Mouse (Mus musculus) A20 (cell line): Measurements from ENCODE around the gene Ifna4.
"Not testable (repeated sequence)": the region's sequence is repeated elsewhere in the genome, so short reads cannot be mapped to it uniquely, and the experiment has no call there.

Experiments used
- DNase-seq: peaks from one replicate; pipeline ENCODE4 v3.0.0-alpha.2; 2011; ENCODE audit warnings: low read depth, low spot score

The Ifna4 gene

GRCm38 (mm10) chr4:88841438-88841911 is at the start of gene Ifna4:
Gene Ifna4, plus strand, starts transcription at chr4:88841861.
- no peak for DNase-seq

GRCm38 (mm10) chr4:88793936-88794675 is 47.6 kb upstream of the Ifna4 start, which contains the start of gene Gm13275:
Gene Gm13275, plus strand, starts transcription at chr4:88794487.
- DNase-seq, result not testable (repeated sequence)

- not testable (repeated sequence) for DNase-seq
Observed at GRCm38 (mm10) chr4:88797097-88797496, 44.6 kb upstream of the Ifna4 start, which contains the start of gene Gm13279. Gene Gm13279, plus strand, starts transcription at chr4:88797397.

GRCm38 (mm10) chr4:88799365-88799764 is 42.3 kb upstream of the Ifna4 start, which contains the start of gene Gm13285:
Gene Gm13285, plus strand, starts transcription at chr4:88799665.
- not testable (repeated sequence) for DNase-seq

DNA sequence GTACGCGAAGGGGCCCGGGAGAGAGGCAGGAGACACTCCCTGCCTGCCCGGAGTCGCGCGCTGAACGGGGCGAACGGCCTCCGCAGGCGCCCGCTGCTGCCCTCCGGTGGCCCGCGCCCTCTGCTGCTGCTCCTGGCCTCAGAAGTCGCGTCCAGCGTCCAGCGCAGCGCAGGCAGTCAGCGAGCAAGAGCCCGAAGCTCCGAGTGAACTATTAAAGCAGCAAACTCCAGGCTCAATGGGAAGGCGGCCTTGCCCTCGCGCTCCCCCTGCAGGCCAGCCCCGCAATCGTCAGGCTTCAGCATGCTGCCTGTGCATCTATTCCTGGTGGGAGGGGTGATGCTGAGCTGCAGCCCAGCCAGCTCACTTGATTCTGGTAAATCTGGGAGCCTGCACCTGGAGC is 38.7 kb upstream of the Ifna4 start, which contains the start of gene Gm13287:
TSS of gene Gm13287 (plus strand) at position 301 of the 400 bp plus-strand sequence.
- DNase-seq, result not testable (repeated sequence)

GRCm38 (mm10) chr4:88805231-88805630 is 36.4 kb upstream of the Ifna4 start, which contains the start of gene Gm13288:
Gene Gm13288, plus strand, starts transcription at chr4:88805531.
- DNase-seq, result not testable (repeated sequence)

DNA sequence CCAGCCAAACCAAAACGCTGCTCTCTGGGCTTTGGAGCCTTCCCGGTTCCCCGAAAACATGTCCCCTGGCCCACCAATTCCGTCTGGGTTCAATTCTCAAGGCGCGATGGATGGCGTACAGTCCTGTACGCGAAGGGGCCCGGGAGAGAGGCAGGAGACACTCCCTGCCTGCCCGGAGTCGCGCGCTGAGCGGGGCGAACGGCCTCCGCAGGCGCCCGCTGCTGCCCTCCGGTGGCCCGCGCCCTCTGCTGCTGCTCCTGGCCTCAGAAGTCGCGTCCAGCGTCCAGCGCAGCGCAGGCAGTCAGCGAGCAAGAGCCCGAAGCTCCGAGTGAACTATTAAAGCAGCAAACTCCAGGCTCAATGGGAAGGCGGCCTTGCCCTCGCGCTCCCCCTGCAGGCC is 35.9 kb upstream of the Ifna4 start:
- not testable (repeated sequence) for DNase-seq

- DNase-seq, result no peak
Observed at GRCm38 (mm10) chr4:88815928-88816327, 25.7 kb upstream of the Ifna4 start, which contains the start of gene Ifna7. Gene Ifna7, plus strand, starts transcription at chr4:88816228.

GRCm38 (mm10) chr4:88819659-88820058 is 22.0 kb upstream of the Ifna4 start, which contains the start of gene Ifna11:
Gene Ifna11, plus strand, starts transcription at chr4:88819959.
- no peak for DNase-seq

DNA sequence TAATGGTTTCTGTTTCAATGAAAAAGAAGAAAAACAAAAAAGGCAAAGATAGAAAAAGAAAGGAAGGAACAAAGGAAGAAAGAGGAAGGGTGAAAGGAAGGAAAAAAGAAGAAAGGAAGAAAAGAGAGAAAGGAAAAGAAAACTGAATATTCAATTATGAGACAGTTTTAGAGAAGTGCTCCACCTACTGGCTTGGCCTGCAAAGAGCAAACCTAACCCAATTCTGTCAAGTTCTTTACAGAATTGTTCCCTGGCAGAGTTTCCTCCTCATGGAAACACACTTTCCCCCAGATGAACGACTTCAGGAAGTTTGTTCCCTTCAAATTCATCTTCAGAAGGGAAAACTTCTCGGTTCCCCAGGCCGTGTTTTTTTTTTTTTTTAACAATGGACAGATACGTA is 18.7 kb upstream of the Ifna4 start:
- peak; percentile 14 for DNase-seq

DNA sequence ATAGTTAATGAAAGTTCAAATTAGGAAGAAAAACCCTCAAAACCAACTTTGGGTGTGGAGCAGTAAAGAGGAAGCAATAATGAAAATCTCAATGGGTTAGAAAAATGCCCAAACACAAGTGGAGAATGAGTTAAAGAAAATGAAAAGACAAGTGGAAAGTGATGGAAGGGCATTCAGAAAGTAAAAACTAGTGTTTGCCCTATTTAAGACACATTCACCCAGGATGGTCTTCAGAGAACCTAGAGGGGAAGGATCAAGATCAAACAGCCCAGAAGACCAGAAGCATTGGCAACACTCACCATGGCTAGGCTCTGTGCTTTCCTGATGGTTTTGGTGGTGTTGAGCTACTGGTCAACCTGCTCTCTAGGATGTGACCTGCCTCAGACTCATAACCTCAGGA is 14.5 kb upstream of the Ifna4 start, which contains the start of gene Ifna6:
TSS of gene Ifna6 (plus strand) at position 301 of the 400 bp plus-strand sequence.
- DNase-seq, result not testable (repeated sequence)

DNA sequence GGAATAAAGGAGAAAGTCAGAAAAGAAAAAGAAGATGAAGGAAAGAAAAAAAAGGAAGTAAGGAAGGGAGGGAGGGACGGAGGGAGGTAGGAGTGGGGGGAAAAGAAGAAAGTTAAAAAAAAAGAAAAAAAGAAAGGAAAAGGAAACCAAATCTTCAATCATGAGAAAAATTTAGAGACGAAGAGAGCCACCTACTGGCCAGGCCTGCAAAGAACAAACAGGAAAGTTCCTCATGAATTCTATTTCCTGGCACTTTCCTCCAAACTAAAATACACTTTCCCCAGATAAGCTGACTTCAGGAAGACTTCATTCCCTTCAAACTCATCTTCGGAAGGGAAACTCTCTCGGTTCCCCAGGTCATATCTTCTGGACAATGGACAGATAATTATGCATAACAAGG is 11.1 kb upstream of the Ifna4 start:
- peak; percentile 19 for DNase-seq

DNA sequence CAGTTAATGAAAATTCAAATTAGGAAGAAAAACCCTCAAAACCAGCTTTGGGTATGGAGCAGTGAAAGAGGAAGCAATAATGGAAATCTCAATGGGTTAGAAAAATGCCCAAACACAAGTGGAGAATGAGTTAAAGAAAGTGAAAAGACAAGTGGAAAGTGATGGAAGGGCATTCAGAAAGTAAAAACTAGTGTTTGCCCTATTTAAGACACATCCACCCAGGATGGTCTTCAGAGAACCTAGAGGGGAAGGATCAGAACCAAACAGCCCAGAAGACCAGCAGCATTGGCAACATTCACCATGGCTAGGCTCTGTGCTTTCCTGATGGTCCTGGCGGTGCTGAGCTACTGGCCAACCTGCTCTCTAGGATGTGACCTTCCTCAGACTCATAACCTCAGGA is 6.4 kb upstream of the Ifna4 start, which contains the start of gene Ifna5:
TSS of gene Ifna5 (plus strand) at position 301 of the 400 bp plus-strand sequence.
- not testable (repeated sequence) for DNase-seq

DNA sequence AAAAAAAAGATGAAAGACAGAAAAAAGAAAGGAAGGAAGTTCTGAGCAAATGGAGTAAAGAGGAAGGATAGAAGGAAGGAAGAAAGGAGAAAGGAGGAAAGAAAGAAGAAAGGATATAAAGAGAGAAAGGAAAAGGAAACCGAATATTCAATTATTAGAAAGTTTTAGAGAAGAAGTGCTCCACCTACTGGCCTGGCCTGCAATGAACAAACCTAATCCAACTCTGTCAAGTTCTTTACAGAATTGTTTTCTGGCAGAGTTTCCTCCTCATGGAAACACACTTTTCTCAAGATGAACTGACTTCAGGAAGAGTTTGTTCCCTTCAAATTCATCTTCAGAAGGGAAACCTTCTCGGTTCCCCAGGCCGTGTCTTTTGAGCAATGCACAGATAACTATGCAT is 2.8 kb upstream of the Ifna4 start:
- peak; percentile 24 for DNase-seq

DNA sequence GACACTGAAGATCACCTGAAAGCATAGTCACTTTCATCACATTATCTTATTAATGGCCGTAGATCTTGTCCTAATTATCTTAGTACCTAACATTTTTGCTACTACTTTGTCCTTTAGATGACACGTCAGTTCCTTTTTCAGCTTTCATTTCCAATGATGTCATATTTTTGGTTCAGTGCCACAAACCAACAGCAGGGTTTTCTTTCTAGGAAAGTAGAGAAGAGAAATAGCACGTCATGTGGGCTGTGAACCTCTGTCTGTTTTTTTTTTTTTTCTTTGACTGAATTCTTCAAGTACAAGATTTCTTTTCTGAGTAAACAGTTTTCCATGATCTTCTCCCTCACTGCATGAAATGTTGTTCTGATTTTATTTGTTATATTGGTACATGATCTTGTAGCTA is 1.6 kb upstream of the Ifna4 start:
- DNase-seq, result no peak

GRCm38 (mm10) chr4:88845334-88845733 is 3.7 kb downstream of the Ifna4 start:
- DNase-seq, result no peak

GRCm38 (mm10) chr4:88849698-88850097 is 8.0 kb downstream of the Ifna4 start, which contains the start of gene Ifna1:
Gene Ifna1, plus strand, starts transcription at chr4:88850087.
- no peak for DNase-seq

DNA sequence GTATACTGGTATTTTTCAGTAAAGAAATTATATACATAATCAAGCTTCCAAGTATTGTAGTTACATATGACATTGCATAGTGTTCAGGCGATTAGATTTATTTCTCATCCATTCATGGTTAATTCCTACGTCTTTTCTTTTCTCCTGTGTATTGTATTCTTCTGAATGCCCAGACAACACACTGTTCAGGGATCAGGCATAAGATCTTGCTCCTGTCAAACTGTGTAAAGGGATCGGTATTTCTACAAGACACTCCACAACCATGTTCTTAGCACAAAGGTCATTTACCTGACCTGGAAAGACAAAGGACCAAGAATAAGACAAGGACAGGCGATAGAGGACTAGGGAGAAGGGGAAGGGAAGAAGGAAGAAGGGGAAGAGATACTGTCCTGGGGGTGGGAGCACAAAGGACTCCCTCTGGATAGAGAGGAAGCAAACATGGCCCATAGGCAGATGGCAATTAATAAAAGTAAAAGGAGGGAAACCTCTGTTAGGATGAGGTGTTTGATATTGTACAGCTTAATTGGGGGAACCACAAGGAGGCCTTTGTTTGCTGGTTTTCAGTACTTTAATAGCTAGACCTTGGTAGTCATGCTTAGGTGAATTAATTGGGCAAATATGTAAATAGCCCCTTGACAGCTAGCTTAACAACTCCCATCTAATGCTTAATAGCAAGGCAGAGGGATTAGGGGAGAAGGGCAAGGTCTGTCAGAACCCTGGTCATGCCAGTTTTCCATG is 9.5 kb downstream of the Ifna4 start:
- DNase-seq, result no peak

DNA sequence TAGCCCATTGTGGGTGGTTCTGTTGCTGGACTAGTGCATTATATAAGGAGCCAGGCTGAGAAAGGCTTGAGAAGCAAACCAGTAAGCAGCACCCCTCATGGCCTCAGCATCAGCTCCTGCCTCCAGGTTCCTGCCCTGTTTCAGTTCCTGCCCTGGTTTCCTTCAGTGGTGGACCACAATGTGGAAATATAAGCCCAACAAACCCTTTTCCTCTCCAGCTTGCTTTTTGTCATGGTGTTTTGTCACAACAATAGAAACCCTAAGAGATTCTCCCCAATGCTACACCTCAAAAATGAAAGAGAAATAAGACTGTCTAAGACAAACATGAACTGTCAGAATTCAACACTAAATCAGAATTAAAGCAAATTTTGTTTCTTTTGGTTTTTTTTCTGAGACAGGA is 17.6 kb downstream of the Ifna4 start:
- no peak for DNase-seq

DNA sequence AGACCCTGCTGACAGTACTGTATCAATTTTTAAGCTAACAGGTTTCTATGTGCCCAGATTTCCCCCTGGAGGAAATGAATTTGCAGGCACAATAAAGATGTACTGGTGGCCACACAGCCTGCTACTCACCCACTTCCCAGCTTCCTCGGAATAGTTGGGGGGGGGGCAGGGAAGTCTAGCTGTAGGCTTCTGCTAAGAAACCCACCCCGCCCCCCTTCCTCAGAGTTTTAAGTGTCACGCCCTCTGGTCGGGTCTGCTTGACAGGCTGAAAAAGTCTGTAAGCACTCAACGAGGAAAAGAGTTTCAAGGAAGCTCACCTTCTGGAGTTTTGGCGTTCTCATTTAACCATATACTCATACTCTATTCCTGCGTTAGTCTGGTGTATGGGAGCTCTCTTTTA is 21.6 kb downstream of the Ifna4 start:
- DNase-seq, result no peak

GRCm38 (mm10) chr4:88864599-88864998 is 22.9 kb downstream of the Ifna4 start:
- peak; percentile 84 for DNase-seq
